Mouse (Mus musculus): ENCODE measurements around the gene Cd70. TPM values are rescaled to one million over a fixed set of nuclear protein-coding genes. Genes with fewer than 3 reads are reported as not detected.
A peak's percentile ranks its signal among the peaks of the same experiment; 100 is the strongest.

The Cd70 gene
- polyA plus RNA-seq, 1 experiment from 2014 or later = not detected

DNA sequence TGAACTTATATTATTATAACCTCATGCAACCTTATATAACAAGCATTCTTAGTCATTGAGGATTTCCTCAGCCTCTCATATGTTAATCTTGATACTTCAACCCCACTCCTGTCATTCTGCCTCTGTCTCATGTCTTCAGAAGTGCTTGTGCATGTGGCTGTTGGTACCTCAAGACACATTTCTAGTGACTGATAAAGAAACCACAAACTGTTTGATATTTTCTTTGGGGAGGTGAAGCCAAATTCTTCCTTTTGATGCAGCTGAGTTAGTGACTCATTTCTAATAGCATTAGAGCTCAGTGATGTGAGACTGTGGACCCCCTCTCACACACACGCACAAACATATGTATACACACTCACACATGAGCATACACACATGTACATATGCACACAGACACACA is 17.8 kb downstream of the Cd70 start:
- WGBS = 84% methylated on average over 1 of the region's 1 CpGs
- Histone ChIP-seq H3K27me3 (no peaks in the 10 kb centered on the region), H3K4me1 (no peaks in the 10 kb centered on the region), H3K4me2 (no peak overlapping the region), H3K9me3 (no peaks in the 10 kb centered on the region), H3K36me3 (no peaks in the 10 kb centered on the region), H3K27ac (no peak overlapping the region), H3K9ac (no peak overlapping the region), H3K4me3 (no peak overlapping the region)
- ATAC-seq (ENCODE audit: borderline replicate concordance, extremely low read depth, low FRiP score, low TSS enrichment) = no peak

DNA sequence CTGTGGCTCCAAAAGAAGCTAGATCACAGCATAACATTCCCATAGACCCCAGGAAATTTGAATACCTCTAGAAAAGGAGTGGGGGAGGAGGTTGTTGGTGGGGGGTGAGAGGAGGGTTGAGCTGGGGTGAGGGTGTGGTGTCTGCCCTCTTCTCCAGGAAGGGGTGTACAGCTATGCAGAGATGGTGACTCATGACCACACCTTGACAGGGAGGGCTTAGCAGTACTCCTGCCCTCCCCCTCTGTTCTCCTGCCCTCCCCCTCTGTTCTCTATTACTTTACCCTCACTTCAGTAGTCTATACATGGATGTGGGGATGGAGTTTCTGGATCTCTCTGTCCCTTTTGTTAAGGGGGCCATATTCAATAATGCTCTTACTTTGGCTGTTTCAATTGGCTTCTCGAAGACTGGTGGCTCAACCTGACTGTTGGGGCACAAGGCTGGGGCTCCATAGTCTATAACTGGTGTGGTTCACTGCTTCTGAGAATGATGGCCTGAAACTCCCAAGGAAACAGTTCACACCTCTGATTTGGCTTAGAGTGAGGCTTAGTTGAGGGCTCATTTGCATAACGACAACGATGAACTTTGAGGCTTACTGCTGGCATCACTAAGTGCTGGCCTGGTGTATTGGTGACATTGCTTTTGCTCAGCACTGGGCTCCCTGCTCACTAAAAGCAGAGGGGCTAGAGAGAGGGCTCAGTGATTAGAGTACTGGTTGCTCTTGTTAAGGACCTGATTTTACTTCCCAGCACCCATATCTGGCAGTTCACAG is 23.5 kb downstream of the Cd70 start:
- no peak for ATAC-seq (ENCODE audit: borderline replicate concordance, extremely low read depth, low FRiP score, low TSS enrichment)

DNA sequence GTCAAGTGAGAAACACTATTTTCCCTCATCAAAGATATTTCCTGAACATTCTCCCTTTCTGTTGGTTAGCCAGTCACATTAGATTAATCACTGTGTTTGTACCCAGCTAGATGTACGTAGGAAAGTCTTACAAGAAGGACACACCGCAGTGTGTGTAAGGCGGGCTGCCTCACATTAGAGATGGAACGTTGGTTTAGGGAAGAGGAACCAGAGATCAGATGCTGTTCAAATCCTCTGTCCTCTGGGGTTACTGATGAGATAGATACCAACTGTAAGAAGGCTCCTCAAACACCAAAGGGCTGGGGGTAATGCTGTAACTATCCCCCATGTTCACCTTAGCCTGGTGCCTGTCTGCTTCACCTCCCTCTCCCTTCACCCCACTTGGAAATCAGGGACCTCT is 24.8 kb downstream of the Cd70 start:
- Histone ChIP-seq H3K4me2 (no peak overlapping the region), H3K27ac (no peak overlapping the region), H3K9ac (no peak overlapping the region), H3K4me1 (no peaks in the 10 kb centered on the region), H3K27me3 (no peaks in the 10 kb centered on the region), H3K9me3 (no peaks in the 10 kb centered on the region), H3K36me3 (no peaks in the 10 kb centered on the region), H3K4me3 (no peak overlapping the region)
- WGBS = 77% methylated on average over 4 of the region's 4 CpGs
- ATAC-seq (ENCODE audit: borderline replicate concordance, extremely low read depth, low FRiP score, low TSS enrichment) = no peak

More for the DNA sequence above, 23.5 kb downstream of the Cd70 start:
- no peak overlapping the region for H3K9ac ChIP-seq
- no peaks in the 10 kb centered on the region for H3K36me3 ChIP-seq
- WGBS = 60% methylated on average over 3 of the region's 3 CpGs
- no peaks in the 10 kb centered on the region for H3K27me3 ChIP-seq
- H3K4me1 ChIP-seq = no peaks in the 10 kb centered on the region
- H3K4me3 ChIP-seq = no peak overlapping the region
- H3K9me3 ChIP-seq = no peaks in the 10 kb centered on the region
- no peak overlapping the region for H3K27ac ChIP-seq
- no peak overlapping the region for H3K4me2 ChIP-seq

DNA sequence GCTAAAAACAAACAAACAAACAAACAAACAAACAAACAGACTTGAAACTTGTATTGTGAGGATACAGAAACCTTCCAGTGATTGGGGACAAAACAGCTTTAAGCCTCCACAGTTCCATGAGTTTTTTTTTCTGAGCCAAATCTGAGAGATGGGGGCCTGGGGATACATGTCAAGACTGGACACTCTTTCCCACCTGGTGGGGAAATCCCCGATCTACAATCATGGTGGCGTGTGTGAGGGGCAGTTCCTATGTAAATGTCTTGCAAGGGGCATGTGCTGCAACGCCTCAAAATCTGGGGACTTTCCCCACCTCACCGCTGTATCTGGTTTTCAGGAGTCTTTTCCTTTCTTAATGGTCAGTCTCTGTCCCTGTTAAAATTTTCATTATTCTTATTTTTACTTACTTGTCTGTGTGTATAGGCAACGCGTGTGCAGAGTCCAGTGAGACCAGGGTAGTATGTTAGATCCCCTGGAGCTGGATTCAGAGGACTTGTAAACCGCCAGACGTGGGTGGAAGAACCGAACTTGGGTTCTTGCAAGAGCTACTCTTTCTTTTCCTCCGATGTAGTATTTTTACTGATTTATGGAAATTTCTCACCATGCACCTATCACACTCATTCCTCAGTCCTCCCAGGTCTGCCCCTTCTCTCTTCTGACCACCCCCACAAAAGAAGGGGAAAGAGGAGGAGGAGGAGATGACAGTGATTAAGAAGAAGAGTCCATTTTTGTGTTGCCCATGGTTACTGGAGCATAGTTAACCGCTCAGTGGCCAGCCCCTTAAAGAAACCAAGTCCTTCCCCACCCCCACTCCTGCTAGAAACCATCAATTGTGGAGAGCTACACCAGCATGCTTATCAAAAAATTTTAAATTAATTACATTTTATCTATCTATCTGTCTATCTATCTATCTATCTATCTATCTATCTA is 26.1 kb downstream of the Cd70 start:
- Histone ChIP-seq H3K9ac (no peak overlapping the region), H3K4me3 (no peak overlapping the region), H3K27me3 (no peaks in the 10 kb centered on the region), H3K4me2 (no peak overlapping the region), H3K4me1 (0 out of 2 replicates have a peak, but pooled peaks cover 4% of the 10 kb centered on the region), H3K9me3 (no peaks in the 10 kb centered on the region), H3K36me3 (no peaks in the 10 kb centered on the region), H3K27ac (no peak overlapping the region)
- WGBS = 82% methylated on average over 11 of the region's 11 CpGs
- no peak for ATAC-seq (ENCODE audit: borderline replicate concordance, extremely low read depth, low FRiP score, low TSS enrichment)

DNA sequence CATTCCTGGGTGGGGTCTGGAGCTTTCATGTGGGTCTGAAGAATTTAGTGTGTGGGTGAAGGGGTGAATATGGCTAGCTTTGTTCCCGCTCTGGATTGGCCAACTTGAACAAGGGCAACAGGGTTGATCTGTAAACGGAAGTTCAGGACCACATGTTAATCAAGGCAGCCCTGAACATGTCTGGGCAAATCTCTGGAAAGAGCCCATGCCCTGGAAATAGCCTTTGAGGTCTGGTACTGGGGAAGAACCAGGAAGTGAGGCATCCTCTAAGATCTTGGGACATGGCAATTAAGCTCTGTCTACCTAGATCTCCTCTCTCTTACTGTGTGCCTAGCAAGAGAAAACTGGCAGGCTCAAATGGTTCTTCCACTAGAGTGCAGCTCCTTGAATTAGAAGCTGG is 27.7 kb downstream of the Cd70 start:
- H3K9me3 ChIP-seq = no peaks in the 10 kb centered on the region
- no peak overlapping the region for H3K4me2 ChIP-seq
- no peak overlapping the region for H3K4me3 ChIP-seq
- ATAC-seq (ENCODE audit: borderline replicate concordance, extremely low read depth, low FRiP score, low TSS enrichment) = no peak
- whole genome bisulfite sequencing = 70% methylated on average over 2 of the region's 2 CpGs
- no peaks in the 10 kb centered on the region for H3K27me3 ChIP-seq
- no peaks in the 10 kb centered on the region for H3K36me3 ChIP-seq
- no peak overlapping the region for H3K27ac ChIP-seq
- no peak overlapping the region for H3K9ac ChIP-seq
- H3K4me1 ChIP-seq = 0 out of 2 replicates have a peak, but pooled peaks cover 4% of the 10 kb centered on the region

DNA sequence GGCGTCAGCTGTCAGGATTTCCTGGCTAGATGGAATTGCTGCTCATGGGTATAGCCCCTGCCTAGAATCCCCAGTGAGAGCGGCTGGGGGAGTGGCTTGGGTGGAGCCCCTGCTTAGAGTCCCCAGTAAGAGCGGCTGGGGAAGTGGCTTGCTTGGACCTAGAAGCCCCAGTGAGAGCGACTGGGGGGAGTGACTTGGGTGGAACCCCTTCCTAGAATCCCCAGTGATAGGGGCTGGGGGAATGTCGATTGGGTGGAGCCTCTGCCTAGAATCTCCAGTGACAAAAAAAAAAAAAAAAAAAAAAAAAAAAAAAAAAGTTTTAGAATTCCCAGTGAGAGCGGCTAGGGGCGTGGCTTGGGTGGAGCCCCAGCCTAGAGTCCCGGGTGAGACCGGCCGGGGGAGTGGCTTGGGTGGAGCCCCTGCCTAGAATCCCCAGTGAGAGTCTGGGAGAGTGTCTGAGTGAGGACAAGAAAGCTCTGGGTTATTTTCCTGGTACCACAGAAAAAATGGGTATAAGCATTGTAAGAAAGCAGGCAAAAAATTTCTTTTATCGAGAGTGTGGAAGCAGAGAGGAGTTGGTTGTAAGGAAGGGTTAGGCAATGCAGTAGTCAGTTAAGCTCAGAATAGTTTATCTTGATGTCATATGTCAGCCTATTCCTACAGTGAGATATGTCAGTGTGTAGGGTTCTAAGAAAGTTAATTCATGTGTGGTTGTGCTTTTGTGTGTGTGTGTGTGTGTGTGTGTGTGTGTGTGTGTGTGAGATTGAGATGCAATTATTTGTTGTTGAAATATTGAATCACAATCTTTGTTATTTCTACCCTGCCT is 30.8 kb downstream of the Cd70 start:
- H3K4me3 ChIP-seq = no peak overlapping the region
- 0 out of 2 replicates have a peak, but pooled peaks cover 4% of the 10 kb centered on the region for H3K4me1 ChIP-seq
- 2% methylated on average over 11 of the region's 11 CpGs for WGBS
- no peaks in the 10 kb centered on the region for H3K9me3 ChIP-seq
- H3K36me3 ChIP-seq = no peaks in the 10 kb centered on the region
- peak; percentile 95 for ATAC-seq (ENCODE audit: borderline replicate concordance, extremely low read depth, low FRiP score, low TSS enrichment)
- H3K27ac ChIP-seq = no peak overlapping the region
- H3K4me2 ChIP-seq = peak overlapping the region; percentile 42
- H3K9ac ChIP-seq = no peak overlapping the region
- no peaks in the 10 kb centered on the region for H3K27me3 ChIP-seq

DNA sequence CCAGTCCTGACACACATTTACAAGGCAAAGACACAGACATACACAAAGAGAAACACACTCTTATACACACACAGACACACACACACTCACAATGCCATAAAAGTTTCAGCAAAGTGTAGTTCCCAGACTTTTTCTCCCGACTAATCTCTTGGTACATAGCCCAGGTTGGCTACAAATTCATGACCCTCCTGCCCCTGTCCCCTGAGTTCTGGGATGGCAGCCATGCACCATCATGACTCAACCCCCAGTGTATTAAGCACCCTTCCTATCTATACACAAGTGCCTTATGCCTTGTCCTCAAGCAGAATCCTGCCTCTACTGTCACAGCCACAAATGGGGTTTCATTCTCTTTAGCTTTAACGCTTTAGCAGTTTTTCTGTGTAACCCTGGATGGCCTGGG is 32.8 kb downstream of the Cd70 start:
- Histone ChIP-seq H3K4me2 (no peak overlapping the region), H3K9me3 (no peaks in the 10 kb centered on the region), H3K27ac (no peak overlapping the region), H3K27me3 (no peaks in the 10 kb centered on the region), H3K4me1 (0 out of 2 replicates have a peak, but pooled peaks cover 4% of the 10 kb centered on the region), H3K4me3 (no peak overlapping the region), H3K36me3 (no peaks in the 10 kb centered on the region), H3K9ac (no peak overlapping the region)
- 66% methylated on average over 2 of the region's 2 CpGs for WGBS
- ATAC-seq (ENCODE audit: borderline replicate concordance, extremely low read depth, low FRiP score, low TSS enrichment) = no peak

DNA sequence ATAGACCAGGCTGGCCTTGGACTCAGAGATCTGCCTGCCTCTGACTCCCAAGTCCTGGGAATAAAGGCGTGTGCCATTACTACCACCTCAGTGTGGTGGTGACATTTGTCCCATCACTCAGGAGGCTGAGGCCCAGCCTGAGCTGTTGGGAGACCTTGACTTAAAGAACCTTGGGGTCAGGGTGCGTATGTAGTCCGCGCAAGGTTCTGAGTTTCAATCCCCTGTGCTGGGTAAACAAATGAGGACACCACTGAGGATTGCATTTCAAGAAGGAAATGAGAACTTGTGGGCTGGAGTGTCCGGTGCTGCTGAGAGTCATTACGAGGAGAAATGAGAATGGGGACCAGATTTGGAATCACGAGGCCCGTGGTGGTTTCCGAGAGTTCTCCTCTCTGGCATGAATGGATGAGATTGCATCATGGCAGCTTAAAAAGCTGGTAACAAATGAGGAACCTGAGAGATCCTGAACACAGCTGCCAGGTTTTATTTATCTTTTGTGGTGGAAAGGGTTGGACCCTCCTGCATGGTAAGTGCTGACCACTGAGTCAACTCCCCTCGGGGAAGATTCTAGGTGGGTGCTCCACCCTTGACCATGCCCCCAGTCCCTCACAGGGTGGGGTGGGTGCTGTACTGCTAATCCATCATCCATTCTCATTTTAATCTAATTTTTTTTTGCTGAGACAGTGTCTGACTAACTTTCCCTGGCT is 36.7 kb downstream of the Cd70 start:
- H3K36me3 ChIP-seq = no peaks in the 10 kb centered on the region
- WGBS = 68% methylated on average over 10 of the region's 10 CpGs
- H3K4me1 ChIP-seq = peaks cover 9% of the 10 kb centered on the region; the same call in 1 of the 2 replicates
- H3K9me3 ChIP-seq = no peaks in the 10 kb centered on the region
- H3K27me3 ChIP-seq = no peaks in the 10 kb centered on the region
- H3K4me3 ChIP-seq = no peak overlapping the region
- H3K9ac ChIP-seq = no peak overlapping the region
- ATAC-seq (ENCODE audit: borderline replicate concordance, extremely low read depth, low FRiP score, low TSS enrichment) = 0 out of 2 replicates have a peak, but pooled peaks have one; percentile 13
- H3K27ac ChIP-seq = no peak overlapping the region
- no peak overlapping the region for H3K4me2 ChIP-seq

DNA sequence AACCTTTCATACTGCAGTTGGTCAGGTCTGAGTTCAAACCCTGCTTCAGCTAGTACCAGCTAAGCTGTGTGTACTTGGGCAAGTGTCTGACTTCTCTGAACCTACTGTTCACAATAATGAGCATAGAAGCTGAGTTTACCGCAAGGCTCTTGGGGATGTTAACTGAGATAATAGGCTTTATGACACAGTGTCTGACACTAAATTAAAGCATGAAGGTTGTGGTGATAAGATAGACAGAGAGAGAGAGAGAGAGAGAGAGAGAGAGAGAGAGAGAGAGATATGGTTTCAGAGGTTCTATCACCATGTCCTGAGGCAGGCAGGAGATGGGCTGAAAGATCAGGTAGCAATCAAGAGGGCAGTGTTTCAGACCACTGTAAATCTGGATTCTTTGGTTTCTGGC is 39.6 kb downstream of the Cd70 start:
- WGBS = 83% methylated on average over 1 of the region's 1 CpGs
- Histone ChIP-seq H3K9me3 (no peaks in the 10 kb centered on the region), H3K9ac (no peak overlapping the region), H3K4me3 (no peak overlapping the region), H3K27ac (peak overlapping the region; percentile 69), H3K36me3 (no peaks in the 10 kb centered on the region), H3K4me1 (peaks cover 23% of the 10 kb centered on the region), H3K4me2 (no peak overlapping the region), H3K27me3 (no peaks in the 10 kb centered on the region)
- ATAC-seq (ENCODE audit: borderline replicate concordance, extremely low read depth, low FRiP score, low TSS enrichment) = no peak

DNA sequence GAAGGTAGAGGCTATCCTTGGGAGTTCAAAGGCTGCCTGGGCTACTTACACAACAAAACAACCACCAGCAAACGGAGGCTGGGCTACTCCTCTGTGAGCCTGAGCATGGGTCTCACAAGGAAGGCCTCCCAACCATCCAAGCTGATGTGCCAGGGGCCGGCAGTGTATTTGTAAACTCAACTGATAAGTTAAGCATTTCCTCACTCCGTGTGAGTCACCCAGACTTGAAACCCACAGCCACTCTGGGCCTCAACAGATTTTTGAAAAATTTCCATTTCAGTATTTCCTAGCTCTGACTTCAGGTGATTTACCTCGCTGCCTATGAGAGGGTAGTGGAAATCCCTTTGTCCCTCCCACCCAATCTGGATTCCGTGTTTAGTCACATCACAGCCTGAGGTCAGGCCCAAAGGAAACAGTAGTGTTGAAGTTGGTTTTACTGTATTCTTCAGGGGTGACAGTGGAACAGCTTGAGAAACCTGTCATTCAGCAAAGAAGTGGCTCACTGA is 40.9 kb downstream of the Cd70 start:
- Histone ChIP-seq H3K4me1 (peaks cover 31% of the 10 kb centered on the region), H3K27me3 (no peaks in the 10 kb centered on the region), H3K36me3 (no peaks in the 10 kb centered on the region), H3K4me3 (no peak overlapping the region), H3K9me3 (no peaks in the 10 kb centered on the region), H3K9ac (no peak overlapping the region), H3K4me2 (no peak overlapping the region), H3K27ac (no peak overlapping the region)
- WGBS = 32% methylated on average over 5 of the region's 5 CpGs
- ATAC-seq (ENCODE audit: borderline replicate concordance, extremely low read depth, low FRiP score, low TSS enrichment) = no peak
